Mouse (Mus musculus) heart, embryonic 16.5 days (tissue): Measurements from ENCODE around the gene Plekhh3. TPM values are rescaled to one million over a fixed set of nuclear protein-coding genes. Genes with fewer than 3 reads are reported as not detected.

ENCODE experiments used
- ATAC-seq: fragments of 200-750 bp; cut with Nextera tagmentation; replicated peaks from 2 replicates; pipeline ENCODE4 v1.8.0; 2017; ENCODE audit warnings: moderate number of reproducible peaks; ENCODE audit not compliant: insufficient read depth, low FRiP score; ENCODE audit errors: extremely low read depth
- H3K27ac ChIP-seq: fragments of 300-500 bp; sonication (generic); 2 replicates; pipeline ENCODE4 v1.5.1; 2014; ENCODE audit warnings: mild to moderate bottlenecking, low read length, control low read depth, moderate library complexity
- H3K27me3 ChIP-seq: fragments of 300-500 bp; sonication (generic); 2 replicates; pipeline ENCODE4 v1.6.1; 2014; ENCODE audit warnings: low read length, mixed read lengths; ENCODE audit not compliant: control insufficient read depth, insufficient read depth
- H3K36me3 ChIP-seq: fragments of 300-500 bp; sonication (generic); 2 replicates; pipeline ENCODE4 v1.6.1; 2014; ENCODE audit not compliant: control insufficient read depth, insufficient read depth
- H3K4me1 ChIP-seq: fragments of 300-500 bp; sonication (generic); 2 replicates; pipeline ENCODE4 v1.6.1; 2014; ENCODE audit warnings: low read length, mixed read lengths; ENCODE audit not compliant: control insufficient read depth, insufficient read depth
- H3K4me2 ChIP-seq: fragments of 300-500 bp; sonication (generic); 2 replicates; pipeline ENCODE4 v1.6.1; 2014; ENCODE audit warnings: low read depth, mild to moderate bottlenecking, control low read depth, low read length
- H3K4me3 ChIP-seq: fragments of 300-500 bp; sonication (generic); 2 replicates; pipeline ENCODE4 v1.5.1; 2014; ENCODE audit warnings: mild to moderate bottlenecking, control low read depth, low read length
- H3K9ac ChIP-seq: fragments of 300-500 bp; sonication (generic); 2 replicates; pipeline ENCODE4 v1.6.1; 2014; ENCODE audit warnings: low read length, control low read depth
- H3K9me3 ChIP-seq: fragments of 300-500 bp; sonication (generic); replicated peaks from 2 replicates; pipeline ENCODE4 v1.6.1; 2016; ENCODE audit warnings: low read length; ENCODE audit not compliant: control insufficient read depth
- WGBS: fragments of 180-500 bp; shearing (Covaris S2); extraction: QIAGEN DNeasy Blood & Tissue Kit; methylation state at CpG from one replicate; pipeline ENCODE4 v1.1.7; 2014; 5-methylcytosine and 5-hydroxymethylcytosine counted together
- polyA plus RNA-seq: library from polyadenylated mRNA; unstranded; fragments of >200 nt; fragmentation: Nextera tagmentation; extraction: Ambion mirVana; gene quantifications from 2 replicates; pipeline ENCODE4 v1.2.1, GENCODE M21; 2015

Gene Plekhh3
- polyA plus RNA-seq: 8.7 and 11.5 TPM in 2 replicates

DNA sequence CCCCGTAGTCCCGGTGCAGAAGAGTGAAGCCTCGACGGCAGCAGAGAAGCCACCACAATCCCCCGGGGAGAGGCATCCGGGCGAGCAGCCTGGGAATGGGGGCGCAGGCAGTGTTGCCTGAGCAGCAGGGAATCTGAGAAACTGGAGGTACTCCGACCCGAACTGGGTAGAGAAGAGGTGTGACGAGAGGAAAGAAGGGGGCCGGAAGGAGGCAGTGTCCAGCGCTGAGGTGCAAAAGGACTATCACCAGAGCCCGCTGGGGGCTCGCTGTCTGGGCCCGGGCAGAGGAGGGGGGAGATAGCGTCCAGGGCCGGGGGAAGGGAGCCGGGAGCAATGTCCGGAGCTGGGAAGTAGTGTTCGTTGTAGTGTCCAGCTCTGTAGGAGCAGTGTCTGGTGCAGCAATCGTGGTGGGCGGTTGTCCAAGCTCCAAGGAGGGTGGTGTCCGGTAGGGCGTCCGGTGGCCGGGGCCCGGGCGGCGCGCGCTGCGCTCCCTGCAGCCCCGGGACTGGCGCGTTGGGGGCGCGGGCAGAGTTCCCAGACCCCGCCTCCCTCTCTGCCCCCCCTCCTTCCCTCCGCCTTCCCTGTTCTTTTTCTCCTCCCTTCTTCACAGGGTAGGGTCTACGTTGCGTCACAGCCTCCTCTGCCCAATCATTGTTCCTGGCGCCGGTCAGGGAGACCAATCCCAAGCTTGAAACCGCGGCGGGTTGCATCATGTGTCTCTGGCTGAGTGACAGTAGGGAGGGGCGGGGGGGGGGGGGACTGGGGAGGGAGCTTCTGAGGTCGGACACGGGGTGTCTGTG is at the start of gene Plekhh3:
TSS of gene Plekhh3 (minus strand) at position 541 of the 800 bp plus-strand sequence.
- under 1% methylated on average over 50 of the region's 50 CpGs for WGBS
- H3K27ac ChIP-seq: peak within 1 kb of the TSS; percentile 93
- H3K4me1 ChIP-seq: peaks cover 53% of the 10 kb centered on the region
- H3K36me3 ChIP-seq: peaks cover 23% of the 10 kb centered on the region
- peaks cover 19% of the 10 kb centered on the region for H3K27me3 ChIP-seq
- H3K4me3 ChIP-seq: peak within 1 kb of the TSS; percentile 81
- H3K4me2 ChIP-seq: peak within 1 kb of the TSS; percentile 80
- peak within 1 kb of the TSS; percentile 86 for H3K9ac ChIP-seq
- no peaks in the 10 kb centered on the region for H3K9me3 ChIP-seq
- peak; percentile 94 for ATAC-seq

DNA sequence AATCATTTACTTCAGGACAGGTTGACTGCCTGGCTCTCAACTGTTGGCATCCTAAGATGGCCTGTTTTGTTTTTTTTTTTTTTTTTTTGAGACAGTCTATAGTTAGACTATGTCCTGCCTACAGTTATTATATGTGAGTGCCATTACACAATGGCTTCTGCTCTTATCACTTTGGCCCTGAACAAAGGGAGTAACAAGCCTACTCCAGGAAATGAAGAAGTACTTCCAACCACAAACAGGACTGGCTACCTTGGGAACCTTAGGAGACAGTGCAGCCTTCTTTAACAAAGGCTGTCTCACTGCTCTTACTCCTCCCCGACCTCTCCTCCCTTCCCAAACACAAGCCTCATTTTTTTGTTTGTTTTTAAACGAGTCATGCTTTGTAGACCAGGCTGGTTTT is 49.7 kb upstream of the Plekhh3 start:
- H3K4me2 ChIP-seq: no peak overlapping the region
- WGBS: 37% methylated on average over 2 of the region's 2 CpGs
- no peak for ATAC-seq
- H3K9me3 ChIP-seq: no peaks in the 10 kb centered on the region
- no peaks in the 10 kb centered on the region for H3K27me3 ChIP-seq
- H3K27ac ChIP-seq: peak overlapping the region; percentile 62
- no peak overlapping the region for H3K9ac ChIP-seq
- H3K36me3 ChIP-seq: no peaks in the 10 kb centered on the region
- no peak overlapping the region for H3K4me3 ChIP-seq
- peaks cover 12% of the 10 kb centered on the region for H3K4me1 ChIP-seq

DNA sequence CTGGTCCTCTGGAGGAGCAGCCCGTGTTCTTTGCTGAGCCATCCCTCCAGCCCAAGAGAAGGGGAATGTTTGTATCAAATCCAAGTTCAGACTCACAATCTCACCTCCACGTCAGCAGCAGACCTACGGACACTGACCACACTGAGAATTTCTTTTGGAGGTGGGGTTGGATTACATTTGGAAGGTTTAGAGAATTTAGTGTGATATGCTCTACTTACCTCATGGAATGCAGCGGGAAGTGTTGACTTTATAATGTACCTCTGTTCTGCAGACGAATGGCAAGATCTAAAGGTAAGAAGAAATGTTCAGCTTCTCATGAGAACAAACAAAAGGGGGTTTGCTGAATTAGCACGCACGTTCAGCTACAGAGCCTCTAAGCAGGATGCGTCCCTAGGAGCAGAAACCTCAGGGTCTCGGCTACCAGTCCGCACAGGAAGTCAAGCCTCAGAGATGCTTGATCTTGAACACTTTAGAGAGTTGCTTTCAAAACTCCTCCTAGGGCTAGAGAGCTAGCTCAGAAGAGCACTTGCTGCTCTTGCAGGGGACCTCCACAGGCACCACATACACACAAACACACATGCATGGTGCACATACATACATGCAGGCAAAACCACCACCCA is 47.4 kb upstream of the Plekhh3 start:
- H3K9ac ChIP-seq: no peak overlapping the region
- peaks cover 6% of the 10 kb centered on the region; the same call in 1 of the 2 replicates for H3K4me1 ChIP-seq
- no peak overlapping the region for H3K4me3 ChIP-seq
- H3K36me3 ChIP-seq: peaks cover 11% of the 10 kb centered on the region
- H3K4me2 ChIP-seq: no peak overlapping the region
- H3K27ac ChIP-seq: no peak overlapping the region
- ATAC-seq: no peak
- WGBS: 73% methylated on average over 10 of the region's 10 CpGs
- no peaks in the 10 kb centered on the region for H3K27me3 ChIP-seq
- no peaks in the 10 kb centered on the region for H3K9me3 ChIP-seq

GRCm38 (mm10) chr11:101216936-101217335 is 45.8 kb upstream of the Plekhh3 start:
- no peak overlapping the region for H3K27ac ChIP-seq
- 0 out of 2 replicates have a peak, but pooled peaks cover 3% of the 10 kb centered on the region for H3K9me3 ChIP-seq
- H3K9ac ChIP-seq: no peak overlapping the region
- peaks cover 21% of the 10 kb centered on the region for H3K36me3 ChIP-seq
- no peak overlapping the region for H3K4me2 ChIP-seq
- ATAC-seq: no peak
- peaks cover 8% of the 10 kb centered on the region; the same call in 1 of the 2 replicates for H3K4me1 ChIP-seq
- H3K4me3 ChIP-seq: no peak overlapping the region
- WGBS: 89% methylated on average over 5 of the region's 5 CpGs
- no peaks in the 10 kb centered on the region for H3K27me3 ChIP-seq

GRCm38 (mm10) chr11:101211970-101212369 is 40.8 kb upstream of the Plekhh3 start:
- Histone ChIP-seq H3K27me3 (no peaks in the 10 kb centered on the region), H3K4me1 (0 out of 2 replicates have a peak, but pooled peaks cover 2% of the 10 kb centered on the region), H3K4me2 (no peak overlapping the region), H3K9me3 (0 out of 2 replicates have a peak, but pooled peaks cover 3% of the 10 kb centered on the region), H3K36me3 (peaks cover 38% of the 10 kb centered on the region), H3K9ac (no peak overlapping the region), H3K27ac (no peak overlapping the region), H3K4me3 (no peak overlapping the region)
- WGBS: 37% methylated on average over 3 of the region's 3 CpGs
- ATAC-seq: peak; percentile 69

DNA sequence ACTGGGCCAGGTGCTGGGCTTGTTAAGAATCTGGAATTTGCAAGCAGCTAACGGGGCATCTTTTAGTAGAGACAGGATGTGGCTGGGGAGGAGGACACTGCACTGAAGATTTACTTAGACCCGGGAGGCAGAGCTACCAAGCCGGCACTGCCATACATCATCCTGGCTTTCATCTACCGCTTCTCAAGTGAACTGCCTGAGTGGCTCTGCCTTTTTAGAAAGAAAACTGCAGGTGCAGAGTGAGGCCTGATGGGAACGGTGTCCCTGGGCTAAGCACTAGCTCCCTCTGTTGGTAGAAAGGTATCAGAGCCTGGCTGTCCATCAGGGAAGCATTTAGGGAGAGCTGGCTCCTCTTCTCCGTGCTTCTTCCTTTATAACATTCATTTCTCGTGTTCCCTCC is 29.8 kb upstream of the Plekhh3 start:
- ATAC-seq: no peak
- Histone ChIP-seq H3K4me2 (no peak overlapping the region), H3K27ac (no peak overlapping the region), H3K4me1 (no peaks in the 10 kb centered on the region), H3K9me3 (no peaks in the 10 kb centered on the region), H3K9ac (no peak overlapping the region), H3K27me3 (no peaks in the 10 kb centered on the region), H3K4me3 (no peak overlapping the region), H3K36me3 (peaks cover 45% of the 10 kb centered on the region)
- WGBS: 24% methylated on average over 7 of the region's 7 CpGs

DNA sequence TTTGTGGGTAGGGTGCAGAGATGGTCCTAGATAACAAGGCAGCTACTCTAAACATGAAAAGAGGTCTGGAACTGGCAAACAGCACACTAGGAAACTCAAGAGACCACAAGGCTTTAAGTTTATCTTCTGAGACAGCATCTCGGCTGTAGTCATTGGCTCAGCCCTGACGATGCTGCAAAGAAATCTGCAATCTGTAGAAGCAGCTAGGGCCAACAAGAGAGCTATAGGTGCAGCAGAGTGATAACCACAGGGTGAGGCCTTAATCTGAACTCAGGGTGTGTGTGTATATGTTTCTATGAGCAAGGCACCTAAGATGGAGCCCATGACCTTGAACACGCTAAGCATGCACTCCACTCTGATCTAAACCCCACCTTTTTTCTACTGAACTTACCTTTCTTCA is 28.4 kb upstream of the Plekhh3 start:
- H3K9ac ChIP-seq: no peak overlapping the region
- no peak overlapping the region for H3K27ac ChIP-seq
- peaks cover 42% of the 10 kb centered on the region for H3K36me3 ChIP-seq
- ATAC-seq: no peak
- peaks cover 1% of the 10 kb centered on the region for H3K4me1 ChIP-seq
- H3K27me3 ChIP-seq: no peaks in the 10 kb centered on the region
- H3K4me3 ChIP-seq: no peak overlapping the region
- H3K4me2 ChIP-seq: no peak overlapping the region
- no peaks in the 10 kb centered on the region for H3K9me3 ChIP-seq
- 87% methylated on average over 3 of the region's 3 CpGs for whole genome bisulfite sequencing

- Histone ChIP-seq H3K4me2 (no peak overlapping the region), H3K9ac (no peak overlapping the region), H3K36me3 (peaks cover 30% of the 10 kb centered on the region), H3K4me3 (no peak overlapping the region), H3K27me3 (no peaks in the 10 kb centered on the region), H3K9me3 (no peaks in the 10 kb centered on the region), H3K4me1 (peaks cover 20% of the 10 kb centered on the region), H3K27ac (no peak overlapping the region)
- WGBS: 84% methylated on average over 8 of the region's 8 CpGs
- no peak for ATAC-seq
Observed at GRCm38 (mm10) chr11:101196175-101196574, 25.0 kb upstream of the Plekhh3 start.

DNA sequence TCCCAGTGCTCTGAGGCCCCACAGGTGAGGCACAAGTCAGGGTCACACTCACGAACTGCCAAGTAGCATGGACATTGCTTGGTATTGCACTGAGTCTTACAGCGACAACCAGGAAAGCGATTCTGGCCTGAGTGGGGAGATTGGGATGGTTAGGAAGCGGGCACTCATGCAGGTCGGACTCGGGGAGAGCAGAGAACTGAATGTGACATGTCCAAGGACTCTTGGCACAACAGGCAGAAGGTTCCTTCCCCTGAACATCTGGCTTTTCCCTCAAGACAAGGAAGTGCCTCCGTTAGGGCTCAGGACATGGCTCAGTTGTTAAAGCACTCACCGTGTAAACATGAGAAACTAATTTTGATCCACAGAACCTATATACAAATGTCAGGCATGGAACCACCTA is 24.4 kb upstream of the Plekhh3 start:
- ATAC-seq: no peak
- H3K27me3 ChIP-seq: no peaks in the 10 kb centered on the region
- no peak overlapping the region for H3K4me2 ChIP-seq
- WGBS: 82% methylated on average over 8 of the region's 8 CpGs
- H3K9me3 ChIP-seq: no peaks in the 10 kb centered on the region
- H3K9ac ChIP-seq: no peak overlapping the region
- H3K36me3 ChIP-seq: peaks cover 30% of the 10 kb centered on the region
- no peak overlapping the region for H3K27ac ChIP-seq
- H3K4me1 ChIP-seq: peaks cover 26% of the 10 kb centered on the region
- no peak overlapping the region for H3K4me3 ChIP-seq
